Mouse (Mus musculus) liver, embryonic 14.5 days (tissue): Measurements from ENCODE around the gene Tbl1xr1. TPM values are rescaled to one million over a fixed set of nuclear protein-coding genes. Genes with fewer than 3 reads are reported as not detected.

Experiments used
- ATAC-seq: fragments of 200-750 bp; cut with Nextera tagmentation; 2 replicates; pipeline ENCODE4 v1.8.0; 2017; ENCODE audit warnings: moderate number of reproducible peaks, mild to moderate bottlenecking, moderate library complexity; ENCODE audit not compliant: insufficient read depth
- DNase-seq, 3 experiments: peaks; one replicate each; pipeline ENCODE4 v3.0.0-alpha.2; 2012 to 2013; ENCODE audit warnings: low read depth in 3 of 3, low spot score in 3 of 3
- H3K27ac ChIP-seq: fragments of 300-500 bp; sonication (generic); 2 replicates; pipeline ENCODE4 v1.5.1; 2014; ENCODE audit warnings: moderate library complexity, mild to moderate bottlenecking, control low read depth, inconsistent platforms
- H3K27me3 ChIP-seq: fragments of 300-500 bp; sonication (generic); 2 replicates; pipeline ENCODE4 v1.6.1; 2014; ENCODE audit warnings: mild to moderate bottlenecking, low read length, moderate library complexity; ENCODE audit not compliant: control insufficient read depth, insufficient read depth
- H3K36me3 ChIP-seq: fragments of 300-500 bp; sonication (generic); replicated peaks from 2 replicates; pipeline ENCODE4 v1.6.1; 2014; ENCODE audit warnings: low read depth; ENCODE audit not compliant: control insufficient read depth, insufficient read depth
- H3K4me1 ChIP-seq, 2 experiments: fragments of 200-500 bp in 1 of 2; fragments of 300-500 bp in 1 of 2; sonication (generic) in 1 of 2; replicated peaks; 2 replicates each; pipeline ENCODE4 v1.6.1; 2012 to 2014; ENCODE audit warnings: antibody characterized with exemption in 1 of 2, inconsistent platforms in 1 of 2, low read length in 1 of 2; ENCODE audit not compliant: control insufficient read depth in 2 of 2, insufficient read depth in 2 of 2
- H3K4me2 ChIP-seq: fragments of 300-500 bp; sonication (generic); 2 replicates; pipeline ENCODE4 v1.6.1; 2014; ENCODE audit warnings: low read depth, mild to moderate bottlenecking, control low read depth, moderate library complexity
- H3K4me3 ChIP-seq, 2 experiments: fragments of 200-500 bp in 1 of 2; fragments of 300-500 bp in 1 of 2; sonication (generic) in 1 of 2; 2 replicates each; pipeline ENCODE4 v1.5.1; 2012 to 2014; ENCODE audit warnings: low read depth in 2 of 2, low read length in 2 of 2, mild to moderate bottlenecking in 2 of 2, control low read depth in 1 of 2, inconsistent platforms in 1 of 2, moderate library complexity in 1 of 2; ENCODE audit not compliant: insufficient read depth in 1 of 2
- H3K9ac ChIP-seq: fragments of 300-500 bp; sonication (generic); replicated peaks from 2 replicates; pipeline ENCODE4 v1.6.1; 2014; ENCODE audit warnings: mild to moderate bottlenecking, control low read depth, moderate library complexity
- H3K9me3 ChIP-seq: fragments of 300-500 bp; sonication (generic); 2 replicates; pipeline ENCODE4 v1.6.1; 2016; ENCODE audit warnings: low read length, mixed read lengths; ENCODE audit not compliant: control insufficient read depth
- CTCF ChIP-seq: IDR thresholded peaks from 2 replicates; pipeline ENCODE4 v1.5.1; 2016; ENCODE audit warnings: antibody characterized with exemption, low read depth, control low read depth
- EP300 ChIP-seq: IDR thresholded peaks from 2 replicates; pipeline ENCODE4 v1.6.1; 2016; ENCODE audit warnings: antibody characterized with exemption, low read depth
- WGBS: fragments of 180-500 bp; shearing (Covaris S2); extraction: QIAGEN DNeasy Blood & Tissue Kit; methylation state at CpG from one replicate; pipeline ENCODE4 v1.1.7; 2014; ENCODE audit not compliant: insufficient replicate concordance; 5-methylcytosine and 5-hydroxymethylcytosine counted together
- polyA plus RNA-seq, 2 experiments: library from polyadenylated mRNA; depleted of rRNA in 1 of 2; stranded (reverse) in 1 of 2; unstranded in 1 of 2; fragments of >200 nt; fragmentation: Nextera tagmentation in 1 of 2; extraction: Ambion mirVana in 1 of 2; gene quantifications; 2 replicates each; pipeline versions ENCODE4 v1.2.1 to v1.2.3; 2012 to 2014

The Tbl1xr1 gene
- polyA plus RNA-seq, 2 experiments, result 6.5 to 6.7 TPM

- no peak overlapping the region for H3K4me2 ChIP-seq
- H3K27ac ChIP-seq, result no peak overlapping the region
- H3K4me3 ChIP-seq, result no peak overlapping the region
- no peaks in the 10 kb centered on the region for H3K27me3 ChIP-seq
- H3K9ac ChIP-seq, result no peak overlapping the region
- H3K9me3 ChIP-seq, result no peaks in the 10 kb centered on the region
- TF ChIP-seq CTCF (no peak), EP300 (no peak)
- DNase-seq (no peak), ATAC-seq (no peak)
- H3K4me1 ChIP-seq, result no peaks in the 10 kb centered on the region
- no peaks in the 10 kb centered on the region for H3K36me3 ChIP-seq
- WGBS, result 71% methylated on average over 2 of the region's 2 CpGs
Measured at GRCm38 (mm10) chr3:22172410-22172809, 96.0 kb downstream of the Tbl1xr1 start.

- H3K36me3 ChIP-seq, result no peaks in the 10 kb centered on the region
- no peaks in the 10 kb centered on the region for H3K4me1 ChIP-seq
- H3K4me2 ChIP-seq, result no peak overlapping the region
- H3K9ac ChIP-seq, result no peak overlapping the region
- no peak overlapping the region for H3K27ac ChIP-seq
- no peak overlapping the region for H3K4me3 ChIP-seq
- WGBS, result 73% methylated on average over 5 of the region's 5 CpGs
- ATAC-seq, result no peak
- H3K27me3 ChIP-seq, result no peaks in the 10 kb centered on the region
- no peaks in the 10 kb centered on the region for H3K9me3 ChIP-seq
- no peak for DNase-seq
- TF ChIP-seq EP300, result no peak
- TF ChIP-seq CTCF, result no peak
Measured at GRCm38 (mm10) chr3:22173171-22173570, 96.7 kb downstream of the Tbl1xr1 start.

GRCm38 (mm10) chr3:22174232-22174631 is 97.8 kb downstream of the Tbl1xr1 start:
- no peak for DNase-seq
- no peak for ATAC-seq
- no peak overlapping the region for H3K4me2 ChIP-seq
- no peaks in the 10 kb centered on the region for H3K36me3 ChIP-seq
- H3K9ac ChIP-seq, result no peak overlapping the region
- 76% methylated on average over 4 of the region's 4 CpGs for WGBS
- no peak overlapping the region for H3K27ac ChIP-seq
- no peak for TF ChIP-seq EP300
- TF ChIP-seq CTCF, result no peak
- no peaks in the 10 kb centered on the region for H3K27me3 ChIP-seq
- H3K4me1 ChIP-seq, result no peaks in the 10 kb centered on the region
- no peaks in the 10 kb centered on the region for H3K9me3 ChIP-seq
- H3K4me3 ChIP-seq, result no peak overlapping the region

GRCm38 (mm10) chr3:22180076-22180475 is 103.6 kb downstream of the Tbl1xr1 start:
- WGBS, result 63% methylated on average over 3 of the region's 4 CpGs

GRCm38 (mm10) chr3:22181026-22181425 is 104.6 kb downstream of the Tbl1xr1 start:
- Histone ChIP-seq H3K4me3 (no peak overlapping the region), H3K36me3 (no peaks in the 10 kb centered on the region), H3K27ac (no peak overlapping the region), H3K9me3 (no peaks in the 10 kb centered on the region), H3K9ac (no peak overlapping the region), H3K4me1 (no peaks in the 10 kb centered on the region), H3K27me3 (no peaks in the 10 kb centered on the region), H3K4me2 (no peak overlapping the region)
- ATAC-seq (no peak), DNase-seq (no peak)
- WGBS, result 57% methylated on average over 2 of the region's 2 CpGs
- TF ChIP-seq EP300 (no peak), CTCF (no peak)

More at GRCm38 (mm10) chr3:22180076-22180475, 103.6 kb downstream of the Tbl1xr1 start:
- Histone ChIP-seq H3K4me1 (no peaks in the 10 kb centered on the region), H3K36me3 (no peaks in the 10 kb centered on the region), H3K4me2 (no peak overlapping the region), H3K9me3 (no peaks in the 10 kb centered on the region), H3K4me3 (no peak overlapping the region), H3K9ac (no peak overlapping the region), H3K27me3 (no peaks in the 10 kb centered on the region), H3K27ac (no peak overlapping the region)
- ATAC-seq, result no peak
- DNase-seq, result no peak
- TF ChIP-seq EP300, result no peak
- TF ChIP-seq CTCF, result no peak

- WGBS, result 77% methylated on average over 4 of the region's 4 CpGs
- Histone ChIP-seq H3K4me2 (no peak overlapping the region), H3K4me1 (no peaks in the 10 kb centered on the region), H3K27me3 (no peaks in the 10 kb centered on the region), H3K9ac (no peak overlapping the region), H3K4me3 (no peak overlapping the region), H3K9me3 (no peaks in the 10 kb centered on the region), H3K36me3 (peaks cover 3% of the 10 kb centered on the region; the same call in 1 of the 2 replicates), H3K27ac (no peak overlapping the region)
- no peak for TF ChIP-seq EP300
- no peak for TF ChIP-seq CTCF
- no peak for ATAC-seq
- no peak for DNase-seq
Measured at GRCm38 (mm10) chr3:22185265-22185664, 108.8 kb downstream of the Tbl1xr1 start.
